Mouse (Mus musculus) lung, postnatal 0 days (tissue): ENCODE results near the gene Jmjd1c. TPM values are rescaled to one million over a fixed set of nuclear protein-coding genes. Genes with fewer than 3 reads are reported as not detected.

Experiments
- ATAC-seq: fragments of 200-750 bp; cut with Nextera tagmentation; 2 replicates; pipeline ENCODE4 v1.8.0; 2017; ENCODE audit warnings: moderate library complexity
- DNase-seq: peaks from one replicate; pipeline ENCODE4 v3.0.0-alpha.2; 2016; ENCODE audit warnings: low spot score
- H3K27ac ChIP-seq: fragments of 300-500 bp; sonication (generic); 2 replicates; pipeline ENCODE4 v1.5.1; 2014; ENCODE audit warnings: antibody characterized with exemption, mild to moderate bottlenecking, low read length, mixed read lengths
- H3K27me3 ChIP-seq: fragments of 300-500 bp; sonication (generic); replicated peaks from 2 replicates; pipeline ENCODE4 v1.6.1; 2014; ENCODE audit warnings: low read length, mixed read lengths; ENCODE audit not compliant: insufficient read depth
- H3K36me3 ChIP-seq: fragments of 300-500 bp; sonication (generic); 2 replicates; pipeline ENCODE4 v1.6.1; 2014; ENCODE audit warnings: low read length, mixed read lengths; ENCODE audit not compliant: insufficient read depth
- H3K4me1 ChIP-seq: fragments of 300-500 bp; sonication (generic); 2 replicates; pipeline ENCODE4 v1.6.1; 2014; ENCODE audit warnings: antibody characterized with exemption, low read depth, low read length, mixed read lengths; ENCODE audit not compliant: insufficient read depth
- H3K4me2 ChIP-seq: fragments of 300-500 bp; sonication (generic); replicated peaks from 2 replicates; pipeline ENCODE4 v1.6.1; 2014; ENCODE audit warnings: low read depth, mild to moderate bottlenecking, low read length, moderate library complexity, mixed read lengths
- H3K4me3 ChIP-seq: fragments of 300-500 bp; sonication (generic); 2 replicates; pipeline ENCODE4 v1.5.1; 2014; ENCODE audit warnings: low read depth, low read length
- H3K9ac ChIP-seq: fragments of 300-500 bp; sonication (generic); replicated peaks from 2 replicates; pipeline ENCODE4 v1.6.1; 2014; ENCODE audit warnings: low read depth, mild to moderate bottlenecking
- H3K9me3 ChIP-seq: fragments of 300-500 bp; sonication (generic); 2 replicates; pipeline ENCODE4 v1.6.1; 2016; ENCODE audit warnings: low read length, mixed read lengths
- CTCF ChIP-seq: IDR thresholded peaks from 2 replicates; pipeline ENCODE4 v1.5.1; 2016; ENCODE audit warnings: antibody characterized with exemption, mild to moderate bottlenecking
- EP300 ChIP-seq: IDR thresholded peaks from 2 replicates; pipeline ENCODE4 v1.6.1; 2016; ENCODE audit warnings: antibody characterized with exemption, mild to moderate bottlenecking, control low read depth
- WGBS: fragments of 180-500 bp; shearing (Covaris S2); extraction: QIAGEN DNeasy Blood & Tissue Kit; methylation state at CpG from one replicate; pipeline ENCODE4 v1.1.7; 2014; 5-methylcytosine and 5-hydroxymethylcytosine counted together
- polyA plus RNA-seq: library from polyadenylated mRNA; unstranded; fragments of >200 nt; fragmentation: Nextera tagmentation; extraction: Ambion mirVana; gene quantifications from 2 replicates; pipeline ENCODE4 v1.2.1, GENCODE M21; 2015

The Jmjd1c gene
- polyA plus RNA-seq, 1 experiment from 2014 or later: 43.8 TPM

- 27% methylated on average over 1 of the region's 1 CpGs for WGBS
- Histone ChIP-seq H3K27me3 (no peaks in the 10 kb centered on the region), H3K36me3 (no peaks in the 10 kb centered on the region), H3K4me3 (no peak overlapping the region), H3K4me1 (peaks cover 7% of the 10 kb centered on the region; the same call in 1 of the 2 replicates), H3K9me3 (no peaks in the 10 kb centered on the region), H3K27ac (no peak overlapping the region), H3K9ac (no peak overlapping the region), H3K4me2 (no peak overlapping the region)
- no peak for TF ChIP-seq CTCF
- TF ChIP-seq EP300: no peak
- ATAC-seq (no peak), DNase-seq (no peak)
Measured at GRCm38 (mm10) chr10:67129531-67129930, 33.6 kb downstream of the Jmjd1c start.

DNA sequence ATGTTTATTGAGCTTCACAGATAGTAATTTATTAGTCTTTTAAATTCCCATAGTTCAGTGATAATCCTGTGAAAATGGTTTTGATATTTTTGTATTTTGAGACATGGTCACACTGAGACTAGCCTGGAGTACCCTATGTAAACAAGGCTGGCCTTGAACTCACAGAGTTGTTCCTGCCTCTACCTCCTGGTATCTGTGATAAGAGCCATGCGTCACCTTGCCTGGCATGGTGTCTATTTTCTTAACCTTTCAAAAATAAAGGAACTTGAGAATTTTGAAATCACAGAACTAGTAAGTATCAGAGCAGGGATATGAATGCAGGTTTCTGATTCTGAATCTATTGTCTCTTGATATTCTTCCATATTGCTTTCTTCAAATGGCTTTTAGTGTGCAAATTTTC, 35.8 kb downstream of the Jmjd1c start:
- no peaks in the 10 kb centered on the region for H3K9me3 ChIP-seq
- H3K4me2 ChIP-seq: no peak overlapping the region
- no peak for DNase-seq
- H3K4me1 ChIP-seq: peaks cover 7% of the 10 kb centered on the region; the same call in 1 of the 2 replicates
- no peaks in the 10 kb centered on the region for H3K27me3 ChIP-seq
- H3K27ac ChIP-seq: no peak overlapping the region
- WGBS: 46% methylated on average over 1 of the region's 1 CpGs
- H3K9ac ChIP-seq: no peak overlapping the region
- TF ChIP-seq EP300 (no peak), CTCF (no peak)
- no peak for ATAC-seq
- no peaks in the 10 kb centered on the region for H3K36me3 ChIP-seq
- no peak overlapping the region for H3K4me3 ChIP-seq

- TF ChIP-seq EP300 (no peak), CTCF (peak; percentile 33)
- no peak overlapping the region for H3K4me2 ChIP-seq
- no peak overlapping the region for H3K27ac ChIP-seq
- H3K27me3 ChIP-seq: no peaks in the 10 kb centered on the region
- no peaks in the 10 kb centered on the region for H3K36me3 ChIP-seq
- no peak overlapping the region for H3K9ac ChIP-seq
- ATAC-seq: no peak
- H3K9me3 ChIP-seq: no peaks in the 10 kb centered on the region
- no peak overlapping the region for H3K4me3 ChIP-seq
- H3K4me1 ChIP-seq: peaks cover 3% of the 10 kb centered on the region; the same call in 1 of the 2 replicates
- DNase-seq: no peak
- WGBS: 93% methylated on average over 2 of the region's 2 CpGs
Measured at GRCm38 (mm10) chr10:67134322-67134721, 38.4 kb downstream of the Jmjd1c start.

GRCm38 (mm10) chr10:67137437-67137836, 41.5 kb downstream of the Jmjd1c start:
- Histone ChIP-seq H3K36me3 (no peaks in the 10 kb centered on the region), H3K4me3 (no peak overlapping the region), H3K4me1 (no peaks in the 10 kb centered on the region), H3K9ac (no peak overlapping the region), H3K4me2 (no peak overlapping the region), H3K27me3 (no peaks in the 10 kb centered on the region), H3K27ac (no peak overlapping the region), H3K9me3 (no peaks in the 10 kb centered on the region)
- DNase-seq (no peak), ATAC-seq (no peak)
- no peak for TF ChIP-seq CTCF
- WGBS: 92% methylated on average over 2 of the region's 2 CpGs

- no peaks in the 10 kb centered on the region for H3K36me3 ChIP-seq
- no peak for DNase-seq
- TF ChIP-seq EP300: no peak
- TF ChIP-seq CTCF: no peak
- H3K4me2 ChIP-seq: no peak overlapping the region
- H3K9me3 ChIP-seq: no peaks in the 10 kb centered on the region
- H3K27me3 ChIP-seq: no peaks in the 10 kb centered on the region
- no peak overlapping the region for H3K27ac ChIP-seq
- no peak overlapping the region for H3K4me3 ChIP-seq
- ATAC-seq: no peak
- H3K4me1 ChIP-seq: no peaks in the 10 kb centered on the region
- no peak overlapping the region for H3K9ac ChIP-seq
Measured at GRCm38 (mm10) chr10:67143661-67144060, 47.7 kb downstream of the Jmjd1c start.

DNA sequence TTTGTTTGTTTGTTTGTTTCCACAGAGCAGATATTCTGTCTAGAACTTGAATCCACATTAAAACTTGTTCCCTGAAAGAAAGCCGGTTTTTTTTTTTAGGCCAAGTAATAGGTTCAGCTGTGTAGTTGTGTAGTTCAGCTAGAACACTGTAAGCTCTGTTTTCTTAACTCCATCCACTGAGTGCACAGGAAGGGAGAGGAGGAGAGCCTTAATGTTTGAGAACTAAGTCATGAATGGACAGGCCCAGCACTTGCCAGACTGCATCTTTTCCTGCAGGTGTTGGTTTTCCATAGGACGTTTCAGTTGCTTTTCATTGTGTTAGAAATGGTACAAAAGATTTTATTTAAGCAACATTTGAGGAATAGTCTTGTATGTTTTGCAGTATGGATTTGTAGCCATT, 48.3 kb downstream of the Jmjd1c start:
- DNase-seq: no peak
- Histone ChIP-seq H3K4me2 (no peak overlapping the region), H3K36me3 (no peaks in the 10 kb centered on the region), H3K9ac (no peak overlapping the region), H3K4me3 (no peak overlapping the region), H3K4me1 (no peaks in the 10 kb centered on the region), H3K27me3 (no peaks in the 10 kb centered on the region), H3K27ac (no peak overlapping the region), H3K9me3 (no peaks in the 10 kb centered on the region)
- TF ChIP-seq CTCF: no peak
- TF ChIP-seq EP300: no peak
- ATAC-seq: no peak
- 62% methylated on average over 2 of the region's 2 CpGs for WGBS

DNA sequence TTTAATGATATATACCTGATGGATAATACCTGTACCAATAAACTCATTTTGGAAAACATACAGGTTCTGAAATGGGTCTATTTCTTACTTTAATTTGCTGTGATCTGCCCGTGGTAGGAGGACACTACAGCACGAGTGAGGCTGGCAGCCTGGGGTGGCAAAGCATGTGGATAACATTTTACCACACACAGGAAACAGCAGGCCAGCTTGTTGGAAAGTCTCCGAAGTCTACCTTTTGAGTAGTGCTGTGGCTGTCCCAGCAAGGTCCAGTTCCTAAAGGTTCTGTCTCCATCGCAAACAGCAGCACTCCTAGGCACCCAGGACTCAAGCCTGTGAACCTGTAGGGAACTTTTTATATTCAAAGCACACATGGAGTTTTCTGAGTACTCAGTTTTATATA, 49.7 kb downstream of the Jmjd1c start:
- H3K4me1 ChIP-seq: no peaks in the 10 kb centered on the region
- no peaks in the 10 kb centered on the region for H3K9me3 ChIP-seq
- DNase-seq (no peak), ATAC-seq (no peak)
- no peak overlapping the region for H3K4me3 ChIP-seq
- H3K27me3 ChIP-seq: no peaks in the 10 kb centered on the region
- 82% methylated on average over 4 of the region's 4 CpGs for WGBS
- H3K27ac ChIP-seq: no peak overlapping the region
- no peaks in the 10 kb centered on the region for H3K36me3 ChIP-seq
- no peak for TF ChIP-seq CTCF
- TF ChIP-seq EP300: no peak
- H3K9ac ChIP-seq: no peak overlapping the region
- H3K4me2 ChIP-seq: no peak overlapping the region
